Mouse (Mus musculus) forebrain, embryonic 14.5 days (tissue): ENCODE results near the gene Tnfrsf11a. TPM values are rescaled to one million over a fixed set of nuclear protein-coding genes. Genes with fewer than 3 reads are reported as not detected.

Experiments
- ATAC-seq: fragments of 200-750 bp; cut with Nextera tagmentation; 2 replicates; pipeline ENCODE4 v1.8.0; 2017; ENCODE audit warnings: mild to moderate bottlenecking, moderate library complexity
- DNase-seq: peaks from one replicate; pipeline ENCODE4 v3.0.0-alpha.2; 2015; ENCODE audit warnings: low spot score
- H3K27ac ChIP-seq: fragments of 300-500 bp; sonication (generic); 2 replicates; pipeline ENCODE4 v1.5.1; 2014; ENCODE audit warnings: low read depth, mild to moderate bottlenecking, control low read depth, low read length, moderate library complexity
- H3K27me3 ChIP-seq: fragments of 300-500 bp; sonication (generic); replicated peaks from 2 replicates; pipeline ENCODE4 v1.6.1; 2014; ENCODE audit warnings: low read length, control low read depth, mixed read lengths; ENCODE audit not compliant: control insufficient read depth, insufficient read depth
- H3K36me3 ChIP-seq: fragments of 300-500 bp; sonication (generic); 2 replicates; pipeline ENCODE4 v1.6.1; 2014; ENCODE audit warnings: low read length, control low read depth; ENCODE audit not compliant: control insufficient read depth, insufficient read depth
- H3K4me1 ChIP-seq: fragments of 300-500 bp; sonication (generic); 2 replicates; pipeline ENCODE4 v1.6.1; 2014; ENCODE audit warnings: antibody characterized with exemption, low read length, control low read depth; ENCODE audit not compliant: control insufficient read depth, insufficient read depth
- H3K4me2 ChIP-seq: fragments of 300-500 bp; sonication (generic); 2 replicates; pipeline ENCODE4 v1.6.1; 2014; ENCODE audit warnings: mild to moderate bottlenecking, control low read depth, low read length
- H3K4me3 ChIP-seq: fragments of 300-500 bp; sonication (generic); 2 replicates; pipeline ENCODE4 v1.5.1; 2014; ENCODE audit warnings: low read depth, low read length, control low read depth
- H3K9ac ChIP-seq: fragments of 300-500 bp; sonication (generic); 2 replicates; pipeline ENCODE4 v1.6.1; 2014; ENCODE audit warnings: mild to moderate bottlenecking, low read length, control low read depth, moderate library complexity
- H3K9me3 ChIP-seq: fragments of 300-500 bp; sonication (generic); replicated peaks from 2 replicates; pipeline ENCODE4 v1.6.1; 2016; ENCODE audit warnings: low read length, control low read depth, mixed read lengths; ENCODE audit not compliant: control insufficient read depth
- WGBS: fragments of 180-500 bp; shearing (Covaris S2); extraction: QIAGEN DNeasy Blood & Tissue Kit; methylation state at CpG from one replicate; pipeline ENCODE4 v1.1.7; 2014; 5-methylcytosine and 5-hydroxymethylcytosine counted together
- polyA plus RNA-seq: library from polyadenylated mRNA; unstranded; fragments of >200 nt; fragmentation: Nextera tagmentation; extraction: Ambion mirVana; gene quantifications from 2 replicates; pipeline ENCODE4 v1.2.1, GENCODE M21; 2014

Gene Tnfrsf11a
- polyA plus RNA-seq, 1 experiment from 2014 or later = 0.37 TPM

DNA sequence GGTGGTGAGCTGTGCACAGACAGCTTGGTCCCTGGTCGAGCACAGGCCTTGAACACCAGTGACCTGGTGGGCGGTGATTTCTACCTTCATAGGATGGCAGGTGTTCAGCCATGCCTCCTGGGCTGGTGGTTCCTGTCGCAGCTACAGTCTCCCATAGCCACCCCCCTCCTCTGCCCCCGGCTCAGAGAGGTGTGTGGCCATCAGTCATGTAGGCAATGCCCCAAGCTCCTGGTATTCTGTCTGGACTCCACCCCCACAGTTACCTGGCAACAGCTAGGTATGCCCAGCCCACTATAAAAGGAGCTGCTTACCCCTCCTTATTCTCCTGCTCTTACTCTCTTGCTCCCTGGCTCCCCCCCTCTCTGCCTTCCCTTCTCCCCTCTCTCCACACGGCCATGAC is 105.8 kb downstream of the Tnfrsf11a start:
- 78% methylated on average over 5 of the region's 5 CpGs for WGBS
- Histone ChIP-seq H3K27me3 (no peaks in the 10 kb centered on the region), H3K36me3 (no peaks in the 10 kb centered on the region), H3K4me3 (no peak overlapping the region), H3K27ac (no peak overlapping the region), H3K9me3 (no peaks in the 10 kb centered on the region), H3K4me2 (no peak overlapping the region), H3K9ac (no peak overlapping the region), H3K4me1 (no peaks in the 10 kb centered on the region)
- ATAC-seq (no peak), DNase-seq (no peak)

GRCm38 (mm10) chr1:105891032-105891725 is 110.7 kb downstream of the Tnfrsf11a start:
- Histone ChIP-seq H3K27ac (no peak overlapping the region), H3K9me3 (no peaks in the 10 kb centered on the region), H3K4me2 (no peak overlapping the region), H3K4me3 (no peak overlapping the region), H3K9ac (no peak overlapping the region), H3K4me1 (no peaks in the 10 kb centered on the region), H3K27me3 (no peaks in the 10 kb centered on the region), H3K36me3 (no peaks in the 10 kb centered on the region)
- 40% methylated on average over 15 of the region's 15 CpGs for WGBS
- ATAC-seq = peak; percentile 48
- DNase-seq = peak; percentile 80

- DNase-seq (peak; percentile 31), ATAC-seq (no peak)
- Histone ChIP-seq H3K9ac (no peak overlapping the region), H3K4me1 (no peaks in the 10 kb centered on the region), H3K27me3 (no peaks in the 10 kb centered on the region), H3K4me3 (no peak overlapping the region), H3K36me3 (no peaks in the 10 kb centered on the region), H3K9me3 (no peaks in the 10 kb centered on the region), H3K4me2 (no peak overlapping the region), H3K27ac (no peak overlapping the region)
- 67% methylated on average over 5 of the region's 5 CpGs for WGBS
Measured at GRCm38 (mm10) chr1:105895019-105895418, 114.5 kb downstream of the Tnfrsf11a start.

Other genes starting within 250 kb of the Tnfrsf11a start
- gene Pign, start 117.0 kb upstream of the Tnfrsf11a start, polyA plus RNA-seq = 9.4 and 11.6 TPM in 2 replicates
- 32.0 and 40.4 TPM in 2 replicates for gene Relch, start 116.9 kb upstream of the Tnfrsf11a start, polyA plus RNA-seq
- 1.6 and 1.7 TPM in 2 replicates for gene Zcchc2, start 209.7 kb downstream of the Tnfrsf11a start, polyA plus RNA-seq